Mouse (Mus musculus): ENCODE measurements around the gene Rps19bp1.

DNA sequence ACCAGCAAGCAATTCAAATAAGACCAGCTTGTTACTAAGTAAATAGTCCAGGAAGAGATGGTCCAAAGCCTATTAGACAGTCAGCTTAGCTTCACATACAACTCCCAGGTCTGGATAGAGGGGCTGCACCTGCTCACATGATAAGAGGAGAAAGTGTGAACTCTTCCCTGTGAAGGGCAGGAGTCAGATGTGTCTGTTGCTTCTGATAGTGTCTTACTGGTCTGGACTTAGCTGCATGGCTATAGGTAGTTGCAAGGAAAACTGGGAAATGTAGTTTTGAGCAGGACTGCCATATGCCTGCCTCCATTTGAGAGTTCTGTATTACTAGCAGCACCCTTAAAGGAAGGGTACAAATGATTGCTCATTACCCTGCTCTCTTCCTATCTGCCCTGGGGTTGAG, 50.4 kb downstream of the Rps19bp1 start:
- TF ChIP-seq TAL1 (IDR thresholded peaks at IDR 0.05; ENCODE audit: low read length): no peak
- TF ChIP-seq GATA1 (IDR thresholded peaks at IDR 0.05; ENCODE audit: low read length): no peak

Data from erythroblast, embryonic 14.5 days (primary cell).